Mouse (Mus musculus): ENCODE measurements around the gene Btbd11.

GRCm38 (mm10) chr10:85604556-85604955 is 217.9 kb downstream of the Btbd11 start:
- no peak for TF ChIP-seq POLR2A (IDR thresholded peaks at IDR 0.05; ENCODE audit: borderline replicate concordance, extremely low read depth, low read depth, low read length)
- no peak for TF ChIP-seq CTCF (IDR thresholded peaks at IDR 0.05; ENCODE audit: insufficient read depth, low read length)
